Mouse (Mus musculus) midbrain, embryonic 14.5 days (tissue): Measurements from ENCODE around the gene 1700067K01Rik. TPM values are rescaled to one million over a fixed set of nuclear protein-coding genes. Genes with fewer than 3 reads are reported as not detected.

Source experiments
- ATAC-seq: fragments of 200-750 bp; cut with Nextera tagmentation; 2 replicates; pipeline ENCODE4 v1.8.0; 2017; ENCODE audit warnings: moderate number of reproducible peaks, moderate library complexity; ENCODE audit not compliant: low FRiP score, low TSS enrichment
- DNase-seq: peaks from one replicate; pipeline ENCODE4 v3.0.0-alpha.2; 2015
- H3K27ac ChIP-seq: fragments of 300-500 bp; sonication (generic); replicated peaks from 2 replicates; pipeline ENCODE4 v1.5.1; 2014; ENCODE audit warnings: mild to moderate bottlenecking, low read depth, low read length, moderate library complexity
- H3K27me3 ChIP-seq: fragments of 300-500 bp; sonication (generic); 2 replicates; pipeline ENCODE4 v1.6.1; 2014; ENCODE audit warnings: low read length, control low read depth, mixed read lengths; ENCODE audit not compliant: control insufficient read depth, insufficient read depth
- H3K36me3 ChIP-seq: fragments of 300-500 bp; sonication (generic); 2 replicates; pipeline ENCODE4 v1.6.1; 2014; ENCODE audit warnings: low read length, control low read depth; ENCODE audit not compliant: control insufficient read depth, insufficient read depth
- H3K4me1 ChIP-seq: fragments of 300-500 bp; sonication (generic); 2 replicates; pipeline ENCODE4 v1.6.1; 2014; ENCODE audit warnings: mild to moderate bottlenecking, antibody characterized with exemption, low read length, control low read depth; ENCODE audit not compliant: control insufficient read depth, insufficient read depth
- H3K4me2 ChIP-seq: fragments of 300-500 bp; sonication (generic); 2 replicates; pipeline ENCODE4 v1.6.1; 2014; ENCODE audit warnings: mild to moderate bottlenecking, low read length, moderate library complexity
- H3K4me3 ChIP-seq: fragments of 300-500 bp; sonication (generic); replicated peaks from 2 replicates; pipeline ENCODE4 v1.5.1; 2014; ENCODE audit warnings: low read depth, low read length
- H3K9ac ChIP-seq: fragments of 300-500 bp; sonication (generic); replicated peaks from 2 replicates; pipeline ENCODE4 v1.6.1; 2014; ENCODE audit warnings: mild to moderate bottlenecking, low read length, moderate library complexity
- H3K9me3 ChIP-seq: fragments of 300-500 bp; sonication (generic); 2 replicates; pipeline ENCODE4 v1.6.1; 2016; ENCODE audit warnings: low read length, control low read depth, mixed read lengths; ENCODE audit not compliant: control insufficient read depth
- WGBS: fragments of 180-500 bp; shearing (Covaris S2); extraction: QIAGEN DNeasy Blood & Tissue Kit; methylation state at CpG from one replicate; pipeline ENCODE4 v1.1.7; 2014; 5-methylcytosine and 5-hydroxymethylcytosine counted together
- polyA plus RNA-seq: library from polyadenylated mRNA; unstranded; fragments of >200 nt; fragmentation: Nextera tagmentation; extraction: Ambion mirVana; gene quantifications from 2 replicates; pipeline ENCODE4 v1.2.1, GENCODE M21; 2014

1700067K01Rik gene
- polyA plus RNA-seq, 1 experiment from 2014 or later, result 0.53 TPM

DNA sequence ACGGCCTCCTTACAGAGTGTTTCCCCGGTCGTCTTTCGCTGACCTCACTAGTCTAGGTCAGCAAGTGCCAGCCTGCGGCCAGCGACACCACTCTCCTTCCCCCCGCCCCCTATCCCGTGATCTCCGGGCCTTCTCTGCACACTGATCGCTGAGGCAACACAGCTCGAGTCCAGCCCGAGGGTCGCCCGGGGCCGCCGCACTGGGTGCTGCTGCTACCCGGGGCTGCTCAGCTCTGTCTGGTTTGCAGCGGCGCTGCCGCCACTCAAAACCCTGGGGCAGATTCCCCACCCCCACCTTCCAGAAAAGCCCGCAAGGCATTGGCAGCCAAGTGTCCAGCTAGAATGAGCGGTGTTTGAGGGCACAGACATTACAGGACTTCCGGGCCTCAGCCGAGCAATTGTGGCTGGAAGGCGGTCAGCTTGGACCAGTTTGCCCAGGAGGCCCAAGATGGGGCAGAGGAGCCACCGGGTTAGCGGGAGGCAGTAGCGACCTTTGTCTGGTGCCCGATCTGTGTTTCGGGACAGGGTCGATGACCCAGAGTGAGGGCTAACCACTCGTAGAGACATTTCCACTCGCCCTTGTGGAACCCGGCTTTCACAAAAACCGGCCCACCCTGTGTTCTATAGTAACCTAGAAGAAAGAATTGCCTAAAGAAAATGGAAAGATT lies 11.3 kb downstream of the 1700067K01Rik start:
- no peak overlapping the region for H3K27ac ChIP-seq
- ATAC-seq (no peak; the same call in 1 of the 2 replicates), DNase-seq (peak; percentile 34)
- peak overlapping the region; percentile 52 for H3K4me3 ChIP-seq
- no peaks in the 10 kb centered on the region for H3K9me3 ChIP-seq
- no peak overlapping the region; the same call in 1 of the 2 replicates for H3K9ac ChIP-seq
- peaks cover 17% of the 10 kb centered on the region for H3K4me1 ChIP-seq
- 3% methylated on average over 35 of the region's 35 CpGs for whole genome bisulfite sequencing
- no peaks in the 10 kb centered on the region for H3K36me3 ChIP-seq
- peak overlapping the region; percentile 95 for H3K4me2 ChIP-seq
- peaks cover 34% of the 10 kb centered on the region for H3K27me3 ChIP-seq

- Histone ChIP-seq H3K27ac (no peak overlapping the region), H3K9me3 (no peaks in the 10 kb centered on the region), H3K4me3 (no peak overlapping the region), H3K27me3 (peaks cover 26% of the 10 kb centered on the region), H3K36me3 (no peaks in the 10 kb centered on the region), H3K9ac (no peak overlapping the region), H3K4me1 (peaks cover 14% of the 10 kb centered on the region), H3K4me2 (no peak overlapping the region)
- 92% methylated on average over 5 of the region's 5 CpGs for WGBS
- no peak for ATAC-seq
- DNase-seq, result no peak
These were observed 14.5 kb downstream of the 1700067K01Rik start for GRCm38 (mm10) chr8:84015833-84016232.

- Histone ChIP-seq H3K36me3 (no peaks in the 10 kb centered on the region), H3K4me1 (0 out of 2 replicates have a peak, but pooled peaks cover 3% of the 10 kb centered on the region), H3K9me3 (no peaks in the 10 kb centered on the region), H3K27ac (no peak overlapping the region), H3K27me3 (peaks cover 7% of the 10 kb centered on the region; the same call in 1 of the 2 replicates), H3K4me3 (no peak overlapping the region), H3K9ac (no peak overlapping the region), H3K4me2 (no peak overlapping the region)
- 88% methylated on average over 9 of the region's 9 CpGs for WGBS
- ATAC-seq, result no peak
- no peak for DNase-seq
These were observed 18.4 kb downstream of the 1700067K01Rik start for GRCm38 (mm10) chr8:84019738-84020137.

- Histone ChIP-seq H3K4me2 (no peak within 1 kb of the TSS), H3K4me1 (0 out of 2 replicates have a peak, but pooled peaks cover 6% of the 10 kb centered on the region), H3K27me3 (peaks cover 7% of the 10 kb centered on the region; the same call in 1 of the 2 replicates), H3K9me3 (no peaks in the 10 kb centered on the region), H3K9ac (no peak within 1 kb of the TSS), H3K36me3 (no peaks in the 10 kb centered on the region), H3K27ac (no peak within 1 kb of the TSS), H3K4me3 (no peak within 1 kb of the TSS)
- ATAC-seq (no peak), DNase-seq (no peak)
- 6% methylated on average over 18 of the region's 18 CpGs for WGBS
These were observed 19.8 kb downstream of the 1700067K01Rik start, which contains the start of gene Palm3 for GRCm38 (mm10) chr8:84021096-84021495. Gene Palm3 (plus strand): TSS chr8:84021471.

DNA sequence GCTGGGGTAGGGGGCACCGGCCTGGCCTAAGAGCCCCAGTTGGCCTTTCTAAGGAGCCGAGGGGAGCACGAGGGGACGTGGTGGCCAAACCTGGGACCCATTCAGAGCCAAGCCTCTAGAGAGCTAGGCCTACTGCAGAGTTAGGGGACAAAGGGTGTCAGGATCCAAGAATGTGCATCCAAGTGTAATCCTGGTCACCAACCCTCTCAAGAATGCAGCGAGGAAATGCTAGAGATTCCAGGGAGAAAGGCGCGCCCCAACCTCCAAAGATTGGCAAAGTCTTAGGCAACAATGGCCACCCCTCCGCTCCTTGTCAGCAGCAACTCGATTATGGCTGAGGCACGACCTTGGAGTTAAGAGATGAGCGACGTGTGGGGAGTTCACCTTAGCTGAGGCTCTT lies 20.3 kb downstream of the 1700067K01Rik start:
- no peaks in the 10 kb centered on the region for H3K36me3 ChIP-seq
- ATAC-seq (no peak), DNase-seq (no peak)
- WGBS, result 43% methylated on average over 12 of the region's 12 CpGs
- no peak overlapping the region for H3K4me3 ChIP-seq
- H3K9me3 ChIP-seq, result no peaks in the 10 kb centered on the region
- H3K9ac ChIP-seq, result no peak overlapping the region
- no peak overlapping the region for H3K4me2 ChIP-seq
- no peak overlapping the region for H3K27ac ChIP-seq
- H3K27me3 ChIP-seq, result peaks cover 11% of the 10 kb centered on the region; the same call in 1 of the 2 replicates
- H3K4me1 ChIP-seq, result 0 out of 2 replicates have a peak, but pooled peaks cover 7% of the 10 kb centered on the region

DNA sequence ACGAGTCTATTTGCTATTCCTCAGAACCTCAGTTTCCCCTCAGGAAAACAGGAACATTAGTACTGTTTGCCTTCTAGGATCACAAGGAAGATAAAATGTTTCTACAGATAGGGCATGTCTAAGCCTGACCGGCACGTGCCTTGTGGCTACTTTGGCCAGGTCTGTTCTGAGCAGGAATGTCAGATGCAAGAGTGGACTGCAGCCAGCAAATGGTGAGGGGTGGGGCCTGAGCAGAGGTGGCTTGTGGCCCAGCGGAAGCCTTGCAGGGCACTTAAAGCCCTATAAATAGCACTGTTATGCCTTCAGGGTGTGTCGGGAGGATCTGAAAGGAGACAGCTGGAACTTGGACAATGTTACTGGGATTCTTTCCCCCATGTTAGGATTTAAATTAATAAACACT lies 21.8 kb downstream of the 1700067K01Rik start:
- peaks cover 18% of the 10 kb centered on the region; the same call in 1 of the 2 replicates for H3K27me3 ChIP-seq
- WGBS, result 61% methylated on average over 5 of the region's 5 CpGs
- DNase-seq, result no peak
- H3K4me1 ChIP-seq, result 0 out of 2 replicates have a peak, but pooled peaks cover 7% of the 10 kb centered on the region
- H3K4me3 ChIP-seq, result no peak overlapping the region
- no peaks in the 10 kb centered on the region for H3K9me3 ChIP-seq
- no peak overlapping the region for H3K4me2 ChIP-seq
- H3K27ac ChIP-seq, result no peak overlapping the region
- H3K9ac ChIP-seq, result no peak overlapping the region
- ATAC-seq, result no peak
- H3K36me3 ChIP-seq, result no peaks in the 10 kb centered on the region

- no peak overlapping the region for H3K9ac ChIP-seq
- no peak for ATAC-seq
- H3K9me3 ChIP-seq, result no peaks in the 10 kb centered on the region
- no peak overlapping the region for H3K27ac ChIP-seq
- peaks cover 18% of the 10 kb centered on the region; the same call in 1 of the 2 replicates for H3K27me3 ChIP-seq
- 71% methylated on average over 1 of the region's 1 CpGs for WGBS
- no peak for DNase-seq
- H3K4me1 ChIP-seq, result 0 out of 2 replicates have a peak, but pooled peaks cover 7% of the 10 kb centered on the region
- H3K4me2 ChIP-seq, result no peak overlapping the region
- H3K36me3 ChIP-seq, result no peaks in the 10 kb centered on the region
- H3K4me3 ChIP-seq, result no peak overlapping the region
These were observed 22.3 kb downstream of the 1700067K01Rik start for GRCm38 (mm10) chr8:84023631-84024030.

DNA sequence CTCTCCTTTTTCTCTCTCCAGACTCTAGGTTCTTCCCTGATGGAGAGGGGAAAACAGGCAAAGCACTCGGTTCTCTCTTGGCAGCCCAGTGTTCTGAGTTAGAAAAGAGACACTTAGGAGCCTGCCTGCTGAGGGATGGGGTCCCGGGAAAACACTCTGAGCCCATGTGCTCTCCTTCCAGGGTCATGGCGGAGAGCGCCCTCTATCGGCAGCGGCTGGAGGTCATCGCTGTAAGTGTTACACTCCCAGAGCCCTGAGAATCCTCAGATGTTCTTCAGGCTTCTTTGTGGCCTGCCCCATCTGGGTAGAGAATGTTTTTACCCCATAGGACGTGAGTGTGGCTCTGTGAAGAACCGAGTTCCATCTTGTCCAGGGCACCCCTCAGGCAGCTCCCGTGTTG lies 22.9 kb downstream of the 1700067K01Rik start:
- Histone ChIP-seq H3K4me2 (no peak overlapping the region), H3K27ac (no peak overlapping the region), H3K36me3 (no peaks in the 10 kb centered on the region), H3K4me3 (no peak overlapping the region), H3K4me1 (0 out of 2 replicates have a peak, but pooled peaks cover 7% of the 10 kb centered on the region), H3K9me3 (no peaks in the 10 kb centered on the region), H3K27me3 (peaks cover 18% of the 10 kb centered on the region; the same call in 1 of the 2 replicates), H3K9ac (no peak overlapping the region)
- ATAC-seq (no peak), DNase-seq (peak; percentile 54)
- 12% methylated on average over 10 of the region's 10 CpGs for WGBS

DNA sequence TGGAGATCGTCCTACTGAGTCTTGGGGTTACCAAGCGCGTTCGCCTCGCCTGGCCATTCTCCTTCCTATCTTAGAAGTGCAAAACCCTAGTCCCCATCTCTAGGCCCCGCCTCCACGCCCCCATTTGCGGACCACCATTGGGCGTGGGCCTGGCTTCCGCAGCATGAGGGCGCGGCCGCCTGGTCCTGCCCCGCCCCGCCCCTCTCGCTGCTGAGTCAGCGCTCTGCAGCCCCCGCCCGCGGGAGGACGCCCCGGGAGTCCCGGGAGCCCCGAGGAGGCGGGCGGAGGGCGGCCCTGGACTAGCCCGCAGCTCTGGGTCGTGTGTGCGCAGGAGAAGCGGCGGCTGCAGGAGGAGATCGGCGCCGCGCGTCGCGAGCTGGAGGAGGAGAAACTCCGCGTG lies 24.6 kb downstream of the 1700067K01Rik start:
- WGBS, result under 1% methylated on average over 41 of the region's 41 CpGs
- Histone ChIP-seq H3K27ac (no peak overlapping the region), H3K4me3 (peak overlapping the region; percentile 43), H3K36me3 (no peaks in the 10 kb centered on the region), H3K27me3 (peaks cover 17% of the 10 kb centered on the region; the same call in 1 of the 2 replicates), H3K9me3 (no peaks in the 10 kb centered on the region), H3K4me2 (peak overlapping the region; percentile 88), H3K4me1 (0 out of 2 replicates have a peak, but pooled peaks cover 7% of the 10 kb centered on the region), H3K9ac (peak overlapping the region; percentile 57)
- DNase-seq (peak; percentile 80), ATAC-seq (peak; percentile 83)
